Mouse (Mus musculus) kidney, adult 2 months (tissue): ENCODE measurements at regions not wholly inside any gene's neighbourhood (a gene's known extent, or its start where the extent isn't known, plus 50 kb on each side); places are given as distances from the start of the nearest gene placed in this dataset.

Experiments
- DNase-seq: peaks from one replicate; pipeline ENCODE4 v3.0.0; 2021
- H3K27ac ChIP-seq: fragments of 200-500 bp; 2 replicates; pipeline ENCODE4 v1.5.1; 2012; ENCODE audit warnings: low read depth, low read length, control low read depth, inconsistent platforms; ENCODE audit not compliant: insufficient read depth
- H3K27me3 ChIP-seq: fragments of 200-500 bp; replicated peaks from 2 replicates; pipeline ENCODE4 v1.6.1; 2012; ENCODE audit warnings: mild to moderate bottlenecking, moderate library complexity, low read length, inconsistent platforms; ENCODE audit not compliant: control insufficient read depth, insufficient read depth
- H3K36me3 ChIP-seq: fragments of 200-500 bp; 2 replicates; pipeline ENCODE4 v1.6.1; 2012; ENCODE audit warnings: mild to moderate bottlenecking, moderate library complexity, low read length, inconsistent platforms; ENCODE audit not compliant: control insufficient read depth, insufficient read depth
- H3K4me1 ChIP-seq: fragments of 200-500 bp; 2 replicates; pipeline ENCODE4 v1.6.1; 2011; ENCODE audit warnings: low read length; ENCODE audit not compliant: control insufficient read depth, insufficient read depth
- H3K4me3 ChIP-seq: fragments of 200-500 bp; 2 replicates; pipeline ENCODE4 v1.5.1; 2011; ENCODE audit warnings: mild to moderate bottlenecking, low read depth, low read length, control low read depth; ENCODE audit not compliant: insufficient read depth
- CTCF ChIP-seq: fragments of 200-500 bp; conservative IDR thresholded peaks from 2 replicates; pipeline ENCODE4 v1.5.1; 2011; ENCODE audit warnings: low read depth, mild to moderate bottlenecking, control low read depth, low read length, moderate library complexity, mixed read lengths; ENCODE audit not compliant: insufficient read depth, insufficient read length
- POLR2A ChIP-seq: fragments of 200-500 bp; IDR thresholded peaks from one replicate; pipeline ENCODE4 v1.6.1; 2011; ENCODE audit warnings: low read depth, low read length, control low read depth
- WGBS: fragments of 180-500 bp; shearing (Covaris S2); methylation state at CpG from one replicate; pipeline ENCODE4 v1.1.7; 2018; 5-methylcytosine and 5-hydroxymethylcytosine counted together

GRCm38 (mm10) chr12:7718556-7718955 is 258.9 kb upstream of the Apob start:
- H3K4me1 ChIP-seq = no peaks in the 10 kb centered on the region
- no peak for DNase-seq
- H3K27me3 ChIP-seq = no peaks in the 10 kb centered on the region
- WGBS = 74% methylated on average over 2 of the region's 2 CpGs
- no peak for TF ChIP-seq CTCF
- no peak for TF ChIP-seq POLR2A
- no peak overlapping the region for H3K27ac ChIP-seq
- H3K36me3 ChIP-seq = no peaks in the 10 kb centered on the region
- no peak overlapping the region for H3K4me3 ChIP-seq

- 82% methylated on average over 4 of the region's 4 CpGs for WGBS
- DNase-seq = no peak
- H3K27ac ChIP-seq = no peak overlapping the region
- TF ChIP-seq CTCF = no peak
- TF ChIP-seq POLR2A = no peak
- H3K36me3 ChIP-seq = no peaks in the 10 kb centered on the region
- no peak overlapping the region for H3K4me3 ChIP-seq
- no peaks in the 10 kb centered on the region for H3K4me1 ChIP-seq
- no peaks in the 10 kb centered on the region for H3K27me3 ChIP-seq
These were observed 258.4 kb upstream of the Apob start for GRCm38 (mm10) chr12:7719080-7719479.

- Histone ChIP-seq H3K4me1 (no peaks in the 10 kb centered on the region), H3K27me3 (no peaks in the 10 kb centered on the region), H3K27ac (no peak overlapping the region), H3K4me3 (no peak overlapping the region), H3K36me3 (no peaks in the 10 kb centered on the region)
- no peak for DNase-seq
- WGBS = 78% methylated on average over 3 of the region's 3 CpGs
- no peak for TF ChIP-seq CTCF
- TF ChIP-seq POLR2A = no peak
These were observed 252.5 kb upstream of the Apob start for GRCm38 (mm10) chr12:7724992-7725391.

- no peak for DNase-seq
- Histone ChIP-seq H3K27ac (no peak overlapping the region), H3K4me3 (no peak overlapping the region), H3K4me1 (no peaks in the 10 kb centered on the region), H3K27me3 (no peaks in the 10 kb centered on the region), H3K36me3 (no peaks in the 10 kb centered on the region)
- no peak for TF ChIP-seq POLR2A
- no peak for TF ChIP-seq CTCF
- 95% methylated on average over 2 of the region's 2 CpGs for WGBS
These were observed 239.4 kb upstream of the Apob start for GRCm38 (mm10) chr12:7738020-7738419.

GRCm38 (mm10) chr12:7738629-7739351 is 238.7 kb upstream of the Apob start:
- Histone ChIP-seq H3K36me3 (no peaks in the 10 kb centered on the region), H3K27ac (no peak overlapping the region), H3K4me3 (no peak overlapping the region), H3K27me3 (no peaks in the 10 kb centered on the region), H3K4me1 (no peaks in the 10 kb centered on the region)
- TF ChIP-seq POLR2A = no peak
- no peak for TF ChIP-seq CTCF
- no peak for DNase-seq
- WGBS = 47% methylated on average over 3 of the region's 3 CpGs

GRCm38 (mm10) chr12:7739352-7739994 is 238.0 kb upstream of the Apob start:
- no peaks in the 10 kb centered on the region for H3K4me1 ChIP-seq
- TF ChIP-seq POLR2A = no peak
- no peak for TF ChIP-seq CTCF
- H3K27ac ChIP-seq = no peak overlapping the region
- no peak overlapping the region for H3K4me3 ChIP-seq
- H3K27me3 ChIP-seq = no peaks in the 10 kb centered on the region
- no peaks in the 10 kb centered on the region for H3K36me3 ChIP-seq
- WGBS = 74% methylated on average over 5 of the region's 5 CpGs
- DNase-seq = no peak

- H3K27me3 ChIP-seq = no peaks in the 10 kb centered on the region
- no peak for DNase-seq
- 56% methylated on average over 2 of the region's 2 CpGs for WGBS
- TF ChIP-seq CTCF = no peak
- no peak for TF ChIP-seq POLR2A
- no peak overlapping the region for H3K27ac ChIP-seq
- H3K4me3 ChIP-seq = no peak overlapping the region
- H3K4me1 ChIP-seq = no peaks in the 10 kb centered on the region
- no peaks in the 10 kb centered on the region for H3K36me3 ChIP-seq
These were observed 230.7 kb upstream of the Apob start for GRCm38 (mm10) chr12:7746708-7747107.
